Mouse (Mus musculus) Patski (cell line): ENCODE measurements around the gene Ier5. TPM values are rescaled to one million over a fixed set of nuclear protein-coding genes. Genes with fewer than 3 reads are reported as not detected.

Experiments used
- ATAC-seq: fragments of 100-300 bp; one replicate; pipeline ENCODE4 v1.8.0; 2021
- CTCF ChIA-PET: fragments of 350-600 bp; sonication (Branson Sonifier 250); formaldehyde crosslinking; loops from one replicate; lab custom pipeline; 2022; ENCODE audit warnings: inconsistent platforms; lab: Charles Lee
- POLR2A ChIA-PET: fragments of 350-600 bp; sonication (Branson Sonifier 250); formaldehyde crosslinking; loops from one replicate; lab custom pipeline; 2022; ENCODE audit warnings: antibody characterized with exemption, inconsistent platforms; lab: Charles Lee
- DNase-seq: peaks from one replicate; pipeline ENCODE4 v3.0.0-alpha.2; 2011; ENCODE audit warnings: low read depth, low spot score
- H3K27me3 ChIP-seq: fragments of 371-371 bp; one replicate; pipeline ENCODE4 v1.5.1; 2021
- CTCF ChIP-seq: fragments of 100-300 bp; IDR thresholded peaks from one replicate; pipeline ENCODE4 v1.5.1; 2021
- in situ Hi-C: fragments of 300-500 bp; cut with MboI; formaldehyde crosslinking; loops from 3 replicates; pipeline ENCODE4 v1.11.1; 2018; ENCODE audit warnings: low pct_unique_long_range_greater_than_20kb, mixed read lengths
- polyA plus RNA-seq: library from polyadenylated mRNA; unstranded; gene quantifications from one replicate; pipeline ENCODE4 v1.2.3, GENCODE M21; 2021

Gene Ier5
- polyA plus RNA-seq, 1 experiment from 2014 or later: 43.2 TPM

DNA sequence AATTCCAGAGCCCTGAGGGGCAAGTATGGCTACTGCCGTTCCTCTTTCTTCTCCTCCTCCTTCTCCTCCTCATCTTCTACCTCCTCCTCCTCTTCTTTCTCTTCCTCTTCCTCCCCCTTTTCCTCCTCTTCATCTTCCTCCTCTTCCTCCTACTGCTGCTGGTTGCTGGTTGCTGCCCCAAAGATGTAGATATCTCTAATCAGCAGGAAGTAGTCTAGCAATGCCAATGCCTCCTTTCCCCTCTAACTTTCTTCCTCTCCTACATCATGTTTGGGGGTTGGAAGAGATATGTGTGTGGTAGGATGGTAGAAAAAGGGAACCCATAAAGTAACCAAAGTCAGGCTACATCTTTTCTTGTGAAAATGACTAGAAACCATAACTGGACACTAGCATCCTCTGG, 6.9 kb upstream of the Ier5 start:
- H3K27me3 ChIP-seq: no peaks in the 10 kb centered on the region
- DNase-seq (no peak), ATAC-seq (no peak)
- ChIA-PET CTCF (interaction anchor here (1.1 to 1.3 kb wide), 2 partner anchors 26 to 54 kb away, joined by 3 read pairs; no protein-coding TSS in a partner anchor), POLR2A (no interaction called here)
- no peak for TF ChIP-seq CTCF
- in situ Hi-C loops: loop anchor here (10.0 kb wide), 1 partner anchor 322 kb away; no protein-coding TSS in a partner anchor

DNA sequence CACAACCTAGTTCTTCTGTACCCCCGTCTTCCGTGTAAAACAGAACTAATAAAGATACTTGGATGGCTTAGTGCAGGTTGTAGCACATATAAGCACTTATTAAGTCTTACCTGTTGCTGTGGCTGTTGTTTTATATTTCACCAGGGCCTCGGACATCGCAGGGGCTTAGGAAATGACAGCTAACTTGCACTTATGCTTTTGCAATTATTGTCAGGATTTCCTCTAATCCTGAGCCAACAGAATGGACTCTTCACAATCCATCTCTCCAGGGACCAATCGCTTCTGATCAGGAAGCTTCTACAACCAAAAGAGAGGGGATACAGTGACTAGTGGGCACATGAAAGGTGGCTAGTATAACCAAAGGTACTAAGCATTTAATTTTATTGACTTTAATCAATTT, 4.6 kb upstream of the Ier5 start:
- ATAC-seq (no peak), DNase-seq (no peak)
- no peaks in the 10 kb centered on the region for H3K27me3 ChIP-seq
- ChIA-PET CTCF (interaction anchor here (1.1 kb wide), 1 partner anchor 120 kb away, joined by 3 read pairs; no protein-coding TSS in a partner anchor), POLR2A (no interaction called here)
- in situ Hi-C loops: loop anchor here (10.0 kb wide), 1 partner anchor 319 kb away; no protein-coding TSS in a partner anchor
- TF ChIP-seq CTCF: no peak

DNA sequence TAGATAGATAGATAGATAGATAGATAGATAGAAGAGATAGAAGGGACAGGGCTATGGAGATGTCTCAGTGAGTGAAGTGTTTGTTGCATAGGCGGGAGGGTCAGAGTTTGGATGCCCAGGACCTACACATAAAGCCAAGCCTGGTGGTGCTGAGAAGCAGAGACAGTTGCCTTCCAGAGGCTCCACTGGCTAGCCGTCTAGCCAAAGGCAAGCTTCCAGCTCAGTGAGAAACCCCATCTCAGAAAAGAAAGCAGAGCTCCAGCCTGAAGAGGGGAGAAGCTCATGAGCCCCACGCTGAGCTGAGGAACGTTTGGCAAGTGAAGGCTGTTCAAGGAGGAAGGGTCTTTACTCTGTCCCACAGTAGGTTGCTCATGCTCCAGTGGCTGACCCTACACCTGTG, 3.2 kb upstream of the Ier5 start:
- CTCF ChIA-PET: interaction anchor here (1.1 kb wide), 1 partner anchor 121 kb away, joined by 3 read pairs; no protein-coding TSS in a partner anchor
- POLR2A ChIA-PET: interaction anchor here (0.6 kb wide), 1 partner anchor 1370 kb away, joined by 3 read pairs; no protein-coding TSS in a partner anchor
- H3K27me3 ChIP-seq: no peaks in the 10 kb centered on the region
- ATAC-seq: no peak
- in situ Hi-C loops: loop anchor here (10.0 kb wide), 1 partner anchor 318 kb away; no protein-coding TSS in a partner anchor
- no peak for TF ChIP-seq CTCF
- no peak for DNase-seq

DNA sequence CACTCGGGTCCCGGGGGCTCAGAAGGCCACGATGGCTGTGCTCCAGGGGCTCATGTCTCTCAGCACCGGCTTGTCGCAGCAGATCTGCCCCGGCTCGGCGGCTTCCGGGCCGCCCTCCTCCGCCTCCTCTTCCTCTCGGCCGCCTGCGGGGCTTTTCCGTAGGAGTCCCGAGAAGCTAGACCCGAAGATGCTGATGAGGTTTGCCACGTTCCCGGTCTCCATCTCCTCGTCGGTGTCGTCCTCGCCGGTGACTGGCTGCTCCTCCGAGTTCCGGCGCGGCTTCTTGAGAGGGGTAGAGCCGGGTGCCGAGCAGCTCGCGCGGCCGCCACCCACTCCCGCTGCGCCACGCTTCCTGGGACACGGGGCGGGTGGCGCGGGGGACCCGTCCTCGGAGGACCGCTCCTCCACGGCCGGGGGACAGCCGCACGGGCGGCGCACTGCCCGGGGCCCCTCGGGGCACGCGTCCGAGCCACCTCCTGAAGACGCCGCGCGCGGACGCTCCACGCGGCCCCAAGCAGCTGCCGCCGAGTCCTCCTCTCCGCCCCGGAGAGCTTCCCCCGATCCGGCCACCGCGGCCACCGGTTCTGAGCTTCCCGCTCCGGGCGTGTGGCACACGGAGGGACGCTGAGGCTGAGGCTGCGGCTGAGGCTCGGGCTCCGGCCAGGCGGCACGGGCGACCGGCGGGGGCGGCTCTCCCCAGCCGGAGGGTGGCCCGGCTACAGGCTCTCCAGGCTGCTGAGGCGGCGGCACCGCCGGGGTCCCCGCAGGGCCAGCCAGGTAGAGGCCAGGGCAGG, 753 bp downstream of the Ier5 start:
- POLR2A ChIA-PET: interaction anchor here (0.7 to 6.6 kb wide), 20 partner anchors 11 to 145 kb away, joined by 3 to 78 read pairs (median 4); partner anchors contain the start of genes BC034090 and Mr1
- no peak for TF ChIP-seq CTCF
- ATAC-seq (peak; percentile 23), DNase-seq (no peak)
- in situ Hi-C loops: loop anchor here (5.0 to 25.0 kb wide), 3 partner anchors 46 to 1586 kb away; no protein-coding TSS in a partner anchor
- CTCF ChIA-PET: interaction anchor here (0.6 to 8.9 kb wide), 10 partner anchors 11 to 127 kb away, joined by 3 to 71 read pairs (median 3); no protein-coding TSS in a partner anchor
- H3K27me3 ChIP-seq: no peaks in the 10 kb centered on the region

DNA sequence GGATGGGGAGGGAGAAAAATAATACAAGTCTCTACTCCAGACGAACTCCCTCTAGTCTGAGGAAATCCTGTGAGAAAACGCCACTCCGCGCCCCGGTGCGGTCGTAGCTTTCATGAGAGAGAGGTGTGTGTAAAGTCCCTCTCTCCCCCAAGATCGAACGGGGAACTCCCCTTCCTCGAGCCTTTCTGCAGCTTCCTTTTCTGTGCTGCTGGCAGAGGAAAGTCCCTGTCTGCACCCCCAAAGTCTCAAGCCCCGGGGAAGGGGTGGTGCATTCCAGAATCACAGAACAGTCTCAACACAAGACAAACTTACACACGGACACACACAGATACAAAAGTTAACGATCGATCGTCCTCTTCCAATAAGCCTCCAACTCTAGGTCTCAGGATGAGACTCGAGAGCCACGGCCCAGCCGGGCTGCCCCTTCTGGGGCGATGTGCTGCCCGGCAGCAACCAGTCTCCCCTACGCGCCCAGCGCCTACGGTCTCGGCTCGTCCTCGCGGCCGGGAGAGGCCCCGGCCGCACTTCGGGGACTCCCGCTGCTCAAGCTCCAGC, 1.4 kb downstream of the Ier5 start:
- ATAC-seq: peak; percentile 5
- CTCF ChIA-PET: interaction anchor here (0.9 to 8.9 kb wide), 5 partner anchors 31 to 126 kb away, joined by 3 to 71 read pairs (median 4); no protein-coding TSS in a partner anchor

DNA sequence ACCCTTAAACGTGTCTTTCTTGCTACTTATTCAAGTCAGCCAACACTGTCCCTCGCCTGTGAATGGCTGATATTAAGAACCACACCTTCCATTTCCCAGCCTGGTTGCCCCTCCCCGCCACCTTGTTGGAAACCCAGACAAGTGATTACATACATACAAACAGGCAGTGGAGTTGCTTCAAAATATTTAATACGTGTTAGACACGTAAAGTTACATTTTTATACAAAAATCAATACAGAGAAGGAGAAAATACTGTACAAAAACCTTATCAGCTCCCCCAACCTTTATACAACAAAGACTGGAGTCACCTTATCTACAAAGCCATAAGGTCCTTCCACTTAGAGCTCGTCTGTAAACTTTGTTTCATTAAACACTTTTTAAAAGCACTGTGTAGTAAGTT, 2.1 kb downstream of the Ier5 start:
- DNase-seq (no peak), ATAC-seq (no peak)
- TF ChIP-seq CTCF: no peak
- POLR2A ChIA-PET: interaction anchor here (0.6 to 6.6 kb wide), 10 partner anchors 13 to 137 kb away, joined by 3 to 78 read pairs (median 6); no protein-coding TSS in a partner anchor
- CTCF ChIA-PET: interaction anchor here (0.8 to 8.9 kb wide), 6 partner anchors 30 to 127 kb away, joined by 3 to 71 read pairs (median 4); no protein-coding TSS in a partner anchor
- H3K27me3 ChIP-seq: no peaks in the 10 kb centered on the region
- in situ Hi-C loops: loop anchor here (5.0 to 25.0 kb wide), 3 partner anchors 45 to 1585 kb away; no protein-coding TSS in a partner anchor

More for the DNA sequence above, 1.4 kb downstream of the Ier5 start:
- POLR2A ChIA-PET: interaction anchor here (0.8 to 6.6 kb wide), 14 partner anchors 13 to 146 kb away, joined by 3 to 78 read pairs (median 6); partner anchors contain the start of genes BC034090 and Mr1
- H3K27me3 ChIP-seq: no peaks in the 10 kb centered on the region
- TF ChIP-seq CTCF: no peak
- DNase-seq: no peak
- in situ Hi-C loops: loop anchor here (5.0 to 25.0 kb wide), 3 partner anchors 46 to 1586 kb away; no protein-coding TSS in a partner anchor

DNA sequence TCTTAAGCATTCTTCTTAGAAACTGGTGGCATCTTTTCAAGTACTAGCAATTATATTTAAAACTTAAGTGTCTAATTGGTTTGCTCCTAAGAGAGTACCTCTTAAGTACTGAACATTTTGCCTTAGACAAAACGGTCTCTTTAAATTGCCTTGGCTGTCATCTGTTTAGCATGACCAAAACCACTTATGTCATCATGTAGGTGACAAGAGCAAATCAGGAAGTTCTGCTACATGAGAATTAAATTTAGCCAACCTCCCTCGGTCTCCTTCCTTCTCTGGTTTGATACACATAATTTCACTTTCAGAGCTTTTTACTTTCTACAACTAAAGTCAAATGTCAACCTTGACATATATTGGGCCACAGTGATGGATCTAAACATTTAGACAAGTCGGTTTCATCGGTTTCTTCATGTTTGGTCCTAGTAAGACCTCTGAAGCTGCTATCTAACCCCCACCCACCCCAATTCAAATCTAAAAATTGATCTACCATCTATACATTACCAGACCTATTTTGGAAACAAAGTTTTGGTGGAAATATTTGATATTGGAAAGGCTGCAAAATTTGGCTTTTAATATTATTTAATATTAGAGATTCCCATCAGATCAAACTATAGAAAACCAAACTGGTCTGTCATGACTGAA, 2.7 kb downstream of the Ier5 start:
- in situ Hi-C loops: loop anchor here (5.0 to 25.0 kb wide), 3 partner anchors 44 to 1584 kb away; no protein-coding TSS in a partner anchor
- no peak for DNase-seq
- no peaks in the 10 kb centered on the region for H3K27me3 ChIP-seq
- TF ChIP-seq CTCF: no peak
- ChIA-PET CTCF (interaction anchor here (0.8 to 8.9 kb wide), 6 partner anchors 35 to 68 kb away, joined by 3 to 71 read pairs (median 3); no protein-coding TSS in a partner anchor), POLR2A (interaction anchor here (0.9 to 6.6 kb wide), 8 partner anchors 10 to 138 kb away, joined by 3 to 78 read pairs (median 6); no protein-coding TSS in a partner anchor)
- no peak for ATAC-seq

DNA sequence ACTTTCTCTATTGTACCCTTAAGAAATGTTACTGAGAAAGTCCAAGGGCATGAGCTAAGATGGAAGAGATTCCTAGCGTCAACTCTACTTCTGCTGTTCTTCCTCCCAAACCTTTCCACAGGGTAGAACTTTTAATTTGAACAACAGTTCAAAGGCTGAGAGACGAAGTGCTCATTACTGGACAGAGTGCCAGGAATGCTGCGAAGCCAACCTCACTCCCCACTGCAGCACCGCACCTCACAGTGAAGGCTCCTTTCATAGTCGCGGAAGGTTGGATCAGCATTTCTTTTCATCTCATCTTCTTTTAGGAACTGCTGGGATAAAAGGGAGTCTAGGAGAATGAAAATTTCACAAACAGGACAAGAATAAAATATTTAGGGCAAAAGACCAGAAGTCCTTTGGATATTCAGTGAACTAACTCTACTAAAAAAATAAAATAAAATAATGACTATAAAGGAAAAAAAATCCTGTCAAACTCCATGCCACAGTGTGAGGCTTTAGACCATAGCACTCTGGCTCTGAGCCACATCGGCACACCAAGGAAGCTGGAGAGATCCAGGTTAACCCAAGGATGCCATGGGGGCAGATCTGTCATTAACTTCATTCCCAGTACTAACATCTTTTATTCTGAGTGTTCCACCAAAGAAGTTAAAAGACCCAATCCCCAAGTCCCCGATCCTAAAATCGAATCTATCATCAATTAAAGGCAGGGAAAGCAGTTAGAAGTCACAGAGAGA, 5.3 kb downstream of the Ier5 start:
- POLR2A ChIA-PET: interaction anchor here (0.8 to 6.6 kb wide), 4 partner anchors 8 to 114 kb away, joined by 3 to 78 read pairs (median 6); no protein-coding TSS in a partner anchor
- TF ChIP-seq CTCF: no peak
- ATAC-seq (no peak), DNase-seq (no peak)
- in situ Hi-C loops: loop anchor here (25.0 kb wide), 1 partner anchor 1582 kb away; no protein-coding TSS in a partner anchor
- no peaks in the 10 kb centered on the region for H3K27me3 ChIP-seq
- CTCF ChIA-PET: interaction anchor here (1.2 to 8.9 kb wide), 3 partner anchors 19 to 123 kb away, joined by 3 to 71 read pairs (median 6); no protein-coding TSS in a partner anchor
